Mouse (Mus musculus): ENCODE data around the gene Cradd.

GRCm38 (mm10) chr10:95281996-95282395 lies 41.9 kb downstream of the Cradd start:
- TF ChIP-seq POLR2A (IDR thresholded peaks at IDR 0.05; ENCODE audit: low read depth, low read length): no peak
- TF ChIP-seq CTCF (IDR thresholded peaks at IDR 0.05; ENCODE audit: extremely low read depth, insufficient read length, insufficient replicate concordance, low read depth, low read length): no peak

Measured in small intestine, adult 2 months (tissue).